Mouse (Mus musculus) urinary bladder, adult 18-20 months (tissue): ENCODE data around the gene Brsk1.

Source experiments
- DNase-seq, 2 experiments: peaks; one replicate each; pipeline ENCODE4 v3.0.0; 2022; ENCODE audit warnings: low spot score in 2 of 2, mixed read lengths in 2 of 2

The Brsk1 gene

GRCm38 (mm10) chr7:4690387-4690786, at the start of gene Brsk1:
Brsk1 (plus strand) TSS chr7:4690604.
- DNase-seq, result peak in 1 of 2 experiments; percentile 23

GRCm38 (mm10) chr7:4641155-4641554, 49.2 kb upstream of the Brsk1 start:
- DNase-seq, result no peak

GRCm38 (mm10) chr7:4641956-4642355, 48.4 kb upstream of the Brsk1 start:
- DNase-seq, result no peak

- DNase-seq, result no peak
Measured at GRCm38 (mm10) chr7:4643225-4643624, 47.2 kb upstream of the Brsk1 start.

- no peak for DNase-seq
Measured at GRCm38 (mm10) chr7:4646806-4647205, 43.6 kb upstream of the Brsk1 start.

- no peak for DNase-seq
Measured at GRCm38 (mm10) chr7:4647291-4647690, 43.1 kb upstream of the Brsk1 start.

GRCm38 (mm10) chr7:4647992-4648391, 42.4 kb upstream of the Brsk1 start:
- DNase-seq, result no peak

- no peak for DNase-seq
Measured at GRCm38 (mm10) chr7:4651581-4651980, 38.8 kb upstream of the Brsk1 start.

GRCm38 (mm10) chr7:4652726-4653125, 37.7 kb upstream of the Brsk1 start:
- DNase-seq, result no peak

- no peak for DNase-seq
Measured at GRCm38 (mm10) chr7:4653351-4653750, 37.1 kb upstream of the Brsk1 start.

- no peak for DNase-seq
Measured at GRCm38 (mm10) chr7:4653780-4654179, 36.6 kb upstream of the Brsk1 start.

GRCm38 (mm10) chr7:4654221-4654620, 36.2 kb upstream of the Brsk1 start:
- no peak for DNase-seq

GRCm38 (mm10) chr7:4655393-4655792, 35.0 kb upstream of the Brsk1 start:
- no peak for DNase-seq

GRCm38 (mm10) chr7:4655916-4656315, 34.5 kb upstream of the Brsk1 start:
- no peak for DNase-seq

- no peak for DNase-seq
Measured at GRCm38 (mm10) chr7:4656818-4657217, 33.6 kb upstream of the Brsk1 start.

GRCm38 (mm10) chr7:4657521-4658127, 32.8 kb upstream of the Brsk1 start:
- peak in 1 of 2 experiments; percentile 20 for DNase-seq

GRCm38 (mm10) chr7:4658128-4658907, 32.1 kb upstream of the Brsk1 start:
- DNase-seq, result no peak

- DNase-seq, result peak; percentile 85 to 95
Measured at GRCm38 (mm10) chr7:4658912-4659551, 31.4 kb upstream of the Brsk1 start, which contains the start of gene Ppp6r1. Ppp6r1 (minus strand) TSS chr7:4659019.

GRCm38 (mm10) chr7:4659911-4660443, 30.4 kb upstream of the Brsk1 start:
- no peak for DNase-seq

- DNase-seq, result no peak
Measured at GRCm38 (mm10) chr7:4663179-4663578, 27.2 kb upstream of the Brsk1 start.

GRCm38 (mm10) chr7:4663742-4664141, 26.7 kb upstream of the Brsk1 start:
- no peak for DNase-seq

GRCm38 (mm10) chr7:4666871-4667270, 23.5 kb upstream of the Brsk1 start:
- DNase-seq, result no peak
